Mouse (Mus musculus) CH12.LX (cell line): ENCODE results near the gene Adm. TPM values are rescaled to one million over a fixed set of nuclear protein-coding genes. Genes with fewer than 3 reads are reported as not detected.

Experiments
- DNase-seq: peaks from one replicate; pipeline ENCODE4 v3.0.0-alpha.2; 2013; ENCODE audit errors: extremely low read depth
- H3K27ac ChIP-seq: 2 replicates; pipeline ENCODE4 v1.5.1; 2012; ENCODE audit warnings: low read depth, mild to moderate bottlenecking, control low read depth, moderate library complexity; ENCODE audit not compliant: insufficient read depth
- H3K27me3 ChIP-seq: replicated peaks from 2 replicates; pipeline ENCODE3; 2012; ENCODE audit warnings: inconsistent platforms
- H3K36me3 ChIP-seq, 2 experiments: replicated peaks in 1 of 2; 2 replicates each; pipeline versions ENCODE3 to v1.6.1; 2012; ENCODE audit warnings: inconsistent platforms in 1 of 2, low read length in 1 of 2, mild to moderate bottlenecking in 1 of 2, mixed read lengths in 1 of 2, moderate library complexity in 1 of 2; ENCODE audit not compliant: control insufficient read depth in 1 of 2, insufficient read depth in 1 of 2
- H3K4me1 ChIP-seq, 2 experiments: 2 replicates each; pipeline ENCODE4 v1.6.1; 2012; ENCODE audit warnings: inconsistent platforms in 1 of 2, moderate library complexity in 1 of 2; ENCODE audit not compliant: insufficient read depth in 2 of 2, control insufficient read depth in 1 of 2
- H3K4me2 ChIP-seq: 2 replicates; pipeline ENCODE4 v1.6.1; 2012; ENCODE audit warnings: low read depth, mild to moderate bottlenecking, control low read depth; ENCODE audit not compliant: poor library complexity, insufficient read depth, severe bottlenecking
- H3K4me3 ChIP-seq, 3 experiments: fragments of 150-350 bp in 1 of 3; sonication (generic) in 1 of 3; replicated peaks in 1 of 3; 2 replicates each; pipeline versions ENCODE3 to v1.5.1; 2011 to 2012; ENCODE audit warnings: low read depth in 2 of 3, low read length in 2 of 3, mild to moderate bottlenecking in 2 of 3, moderate library complexity in 2 of 3, control low read depth in 1 of 3, improper control_type of control experiment in 1 of 3, inconsistent platforms in 1 of 3, mixed read lengths in 1 of 3; ENCODE audit not compliant: poor library complexity in 1 of 3
- H3K79me2 ChIP-seq: replicated peaks from 2 replicates; pipeline ENCODE4 v1.6.1; 2012; ENCODE audit warnings: mild to moderate bottlenecking, moderate library complexity; ENCODE audit not compliant: control insufficient read depth, poor library complexity, insufficient read depth, severe bottlenecking; ENCODE audit errors: extremely low read depth
- H3K9ac ChIP-seq: 2 replicates; pipeline ENCODE4 v1.6.1; 2012; ENCODE audit warnings: low read depth, mild to moderate bottlenecking, control low read depth, moderate library complexity; ENCODE audit not compliant: insufficient read depth
- H3K9me3 ChIP-seq: replicated peaks from 2 replicates; pipeline ENCODE3; 2012; ENCODE audit warnings: low read length, inconsistent platforms, mixed read lengths
- CHD1 ChIP-seq: IDR thresholded peaks from 2 replicates; pipeline ENCODE4 v1.6.1; 2012; ENCODE audit warnings: low read depth, low read length, improper control_type of control experiment, inconsistent platforms
- CTCF ChIP-seq, 2 experiments: IDR thresholded peaks in 1 of 2; conservative IDR thresholded peaks in 1 of 2; 2 replicates each; pipeline ENCODE4 v1.5.1; 2011 to 2012; ENCODE audit warnings: low read depth in 2 of 2, low read length in 2 of 2, improper control_type of control experiment in 1 of 2, inconsistent platforms in 1 of 2, mild to moderate bottlenecking in 1 of 2, moderate library complexity in 1 of 2
- GABPA ChIP-seq: IDR thresholded peaks from 2 replicates; pipeline ENCODE4 v1.6.1; 2012; ENCODE audit warnings: low read depth, low read length, improper control_type of control experiment, inconsistent platforms; ENCODE audit not compliant: insufficient replicate concordance
- HCFC1 ChIP-seq: IDR thresholded peaks from 2 replicates; pipeline ENCODE4 v1.6.1; 2012; ENCODE audit warnings: low read depth, mild to moderate bottlenecking, inconsistent platforms, low read length, improper control_type of control experiment
- IRF4 ChIP-seq: IDR thresholded peaks from 2 replicates; pipeline ENCODE4 v1.6.1; 2014; ENCODE audit warnings: low read depth, mild to moderate bottlenecking, inconsistent platforms, low read length, improper control_type of control experiment
- MAX ChIP-seq: IDR thresholded peaks from 2 replicates; pipeline ENCODE4 v1.6.1; 2011; ENCODE audit warnings: low read length, improper control_type of control experiment
- MXI1 ChIP-seq: IDR thresholded peaks from 2 replicates; pipeline ENCODE4 v1.6.1; 2011; ENCODE audit warnings: mild to moderate bottlenecking, low read depth, low read length, improper control_type of control experiment
- NELFE ChIP-seq: IDR thresholded peaks from 2 replicates; pipeline ENCODE4 v1.6.1; 2011; ENCODE audit warnings: low read depth, low read length, improper control_type of control experiment
- POLR2A ChIP-seq: IDR thresholded peaks from 2 replicates; pipeline ENCODE4 v1.6.1; 2011; ENCODE audit warnings: low read depth, mild to moderate bottlenecking, improper control_type of control experiment, low read length
- SMC3 ChIP-seq: IDR thresholded peaks from 2 replicates; pipeline ENCODE4 v1.6.1; 2011; ENCODE audit warnings: low read depth, low read length, improper control_type of control experiment
- TCF12 ChIP-seq: IDR thresholded peaks from 2 replicates; pipeline ENCODE4 v1.6.1; 2014; ENCODE audit warnings: low read depth, mild to moderate bottlenecking, inconsistent platforms, low read length, improper control_type of control experiment
- UBTF ChIP-seq: IDR thresholded peaks from 2 replicates; pipeline ENCODE4 v1.6.1; 2012; ENCODE audit warnings: low read depth, mild to moderate bottlenecking, inconsistent platforms, low read length, improper control_type of control experiment, moderate library complexity
- ZMIZ1 ChIP-seq: IDR thresholded peaks from 2 replicates; pipeline ENCODE4 v1.6.1; 2012; ENCODE audit warnings: low read depth, mild to moderate bottlenecking, inconsistent platforms, low read length, improper control_type of control experiment
- dilution Hi-C: fragments of 300-500 bp; cut with MboI; formaldehyde crosslinking; loops from 2 replicates; pipeline ENCODE4 v1.14.3; 2020; ENCODE audit warnings: low sequenced_read_pairs; ENCODE audit not compliant: extremely low pct_unique_long_range_greater_than_20kb, extremely low pct_ligation_motif_present
- in situ Hi-C: fragments of 300-500 bp; cut with MboI; formaldehyde crosslinking; loops from 3 replicates; pipeline ENCODE4 v1.14.3; 2019; ENCODE audit warnings: low sequenced_read_pairs, low pct_ligation_motif_present, low pct_unique_long_range_greater_than_20kb, mixed read lengths
- polyA plus RNA-seq: library from polyadenylated mRNA; unstranded; fragments of >175 nt; gene quantifications from 2 replicates; pipeline ENCODE4 v1.2.1, GENCODE M21; 2012; ENCODE audit warnings: low read depth; ENCODE audit not compliant: insufficient read length
- total RNA-seq, 2 experiments: library from RNA; depleted of rRNA; stranded (reverse); fragments of 300-350 nt in 1 of 2; fragments of >200 nt in 1 of 2; gene quantifications; 2 replicates each; pipeline ENCODE4 v1.2.3; 2012 to 2014

Adm gene
- total and polyA plus RNA-seq, 3 experiments, result 6.9 to 23.2 (median 16.0) TPM

DNA sequence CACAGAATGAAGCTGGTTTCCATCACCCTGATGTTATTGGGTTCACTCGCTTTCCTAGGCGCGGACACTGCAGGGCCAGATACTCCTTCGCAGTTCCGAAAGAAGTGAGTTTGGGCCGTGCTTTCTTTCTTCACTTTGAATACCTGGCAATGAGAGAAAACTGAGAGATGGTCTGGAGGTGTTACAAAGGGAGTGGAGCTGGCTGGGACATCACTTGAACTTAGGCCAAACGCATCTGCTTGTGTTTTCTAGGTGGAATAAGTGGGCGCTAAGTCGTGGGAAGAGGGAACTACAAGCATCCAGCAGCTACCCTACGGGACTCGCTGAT lies 776 bp downstream of the Adm start:
- H3K9me3 ChIP-seq, result no peaks in the 10 kb centered on the region
- dilution Hi-C loops, result no loop called here

DNA sequence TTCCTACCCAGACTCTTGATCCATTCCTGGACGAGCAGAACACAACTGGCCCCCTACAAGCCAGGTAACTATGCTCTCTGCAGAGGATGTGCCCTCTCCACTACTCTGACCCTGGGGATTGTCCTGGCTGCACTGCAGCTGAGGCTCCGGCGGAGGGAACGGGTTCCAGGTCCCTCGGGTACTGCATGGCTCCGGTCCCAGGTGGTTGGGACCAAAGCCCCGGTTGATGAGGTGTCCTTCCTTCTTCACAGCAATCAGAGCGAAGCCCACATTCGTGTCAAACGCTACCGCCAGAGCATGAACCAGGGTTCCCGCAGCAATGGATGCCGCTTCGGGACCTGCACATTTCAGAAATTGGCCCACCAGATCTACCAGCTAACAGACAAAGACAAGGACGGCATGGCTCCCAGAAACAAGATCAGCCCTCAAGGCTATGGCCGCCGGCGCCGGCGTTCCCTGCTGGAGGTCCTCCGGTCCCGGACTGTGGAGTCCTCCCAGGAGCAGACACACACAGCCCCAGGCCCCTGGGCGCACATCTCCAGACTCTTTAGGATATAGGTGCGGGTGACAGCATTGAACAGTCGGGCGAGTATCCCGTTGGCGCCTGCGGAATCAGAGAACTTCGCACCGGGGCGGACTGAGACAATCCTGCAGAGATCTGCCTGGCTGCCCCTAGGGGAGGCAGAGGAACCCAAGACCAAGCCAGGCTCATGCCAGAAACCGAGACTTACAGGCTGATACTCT lies 1.3 kb downstream of the Adm start:
- peaks cover 0 to 23% of the 10 kb centered on the region in 2 experiments; a peak in 2 of 4 replicates for H3K4me1 ChIP-seq
- H3K27me3 ChIP-seq, result peaks cover 20% of the 10 kb centered on the region
- in situ Hi-C loops (loop anchor here (5.0 kb wide), 3 partner anchors 76 to 466 kb away; no protein-coding TSS in a partner anchor), dilution Hi-C loops (no loop called here)
- 0 out of 2 replicates have a peak, but pooled peaks cover 5% of the 10 kb centered on the region for H3K79me2 ChIP-seq
- peak overlapping the region; percentile 34; the same call in 1 of the 2 replicates for H3K9ac ChIP-seq
- TF ChIP-seq IRF4 (peak; percentile 10; the same call in 1 of the 2 replicates), HCFC1 (no peak), MAX (no peak), SMC3 (0 out of 2 replicates have a peak, but pooled peaks have one; percentile 2), ZMIZ1 (no peak), CTCF (conservative IDR thresholded peaks at IDR 0.05 in 1 of 2, IDR thresholded peaks at IDR 0.05 in 1 of 2; ENCODE audit: low read depth in 2 of 2, low read length in 2 of 2) (peak in 1 of 2 experiments; percentile 30; a peak in 2 of 4 replicates), UBTF (peak; percentile 89), MXI1 (peak; percentile 41), NELFE (0 out of 2 replicates have a peak, but pooled peaks have one; percentile 16), TCF12 (peak; percentile 14; the same call in 1 of the 2 replicates), POLR2A (no peak)
- peak overlapping the region; percentile 60 to 77 (median 69) for H3K4me3 ChIP-seq
- no peak for DNase-seq
- H3K9me3 ChIP-seq, result no peaks in the 10 kb centered on the region
- H3K27ac ChIP-seq, result no peak overlapping the region
- no peaks in the 10 kb centered on the region for H3K36me3 ChIP-seq
- H3K4me2 ChIP-seq, result peak overlapping the region; percentile 91

More for the DNA sequence above, 776 bp downstream of the Adm start:
- Histone ChIP-seq H3K4me2 (peak overlapping the region; percentile 91), H3K4me1 (peaks cover 0 to 23% of the 10 kb centered on the region in 2 experiments; a peak in 2 of 4 replicates), H3K4me3 (peak overlapping the region; percentile 60 to 77 (median 69)), H3K27me3 (peaks cover 20% of the 10 kb centered on the region), H3K36me3 (no peaks in the 10 kb centered on the region), H3K27ac (no peak overlapping the region), H3K9ac (peak overlapping the region; percentile 34), H3K79me2 (0 out of 2 replicates have a peak, but pooled peaks cover 5% of the 10 kb centered on the region)
- in situ Hi-C loops, result loop anchor here (5.0 kb wide), 3 partner anchors 76 to 466 kb away; no protein-coding TSS in a partner anchor
- DNase-seq, result no peak
- TF ChIP-seq GABPA (no peak), CHD1 (peak; percentile 5; the same call in 1 of the 2 replicates)
